Mouse (Mus musculus) liver, embryonic 14.5 days (tissue): Measurements from ENCODE around the gene Ltb4r1.

Experiments
- CTCF ChIP-seq: IDR thresholded peaks from 2 replicates; pipeline ENCODE4 v1.5.1; 2016; ENCODE audit warnings: antibody characterized with exemption, low read depth, control low read depth
- EP300 ChIP-seq: IDR thresholded peaks from 2 replicates; pipeline ENCODE4 v1.6.1; 2016; ENCODE audit warnings: antibody characterized with exemption, low read depth

GRCm38 (mm10) chr14:55761163-55761562, 4.6 kb upstream of the Ltb4r1 start, which contains the start of gene Ltb4r2:
- TF ChIP-seq EP300 (no peak), CTCF (no peak)
